Mouse (Mus musculus) spleen, postnatal 0 days (tissue): ENCODE measurements around the gene Endod1. TPM values are rescaled to one million over a fixed set of nuclear protein-coding genes. Genes with fewer than 3 reads are reported as not detected.

Experiments used
- polyA plus RNA-seq: library from polyadenylated mRNA; unstranded; fragments of >200 nt; fragmentation: Nextera tagmentation; extraction: Ambion mirVana; gene quantifications from 2 replicates; pipeline ENCODE4 v1.2.1, GENCODE M21; 2015

Gene Endod1
- 27.9 and 34.1 TPM in 2 replicates for polyA plus RNA-seq

GRCm38 (mm10) chr9:14381353-14382055, at the start of gene Endod1:
TSS of gene Endod1 (minus strand) at chr9:14381507.

Other genes starting within 250 kb of the Endod1 start
- gene Sesn3, start 106.4 kb downstream of the Endod1 start, polyA plus RNA-seq: 1.8 and 2.4 TPM in 2 replicates
- 0.17 and 0.18 TPM in 2 replicates for gene Kdm4d, start 119.0 kb upstream of the Endod1 start, polyA plus RNA-seq
- 104 and 106 TPM in 2 replicates for gene Cwc15, start 119.1 kb upstream of the Endod1 start, polyA plus RNA-seq